Mouse (Mus musculus): Measurements from ENCODE around the gene Defb18. TPM values are rescaled to one million over a fixed set of nuclear protein-coding genes. Genes with fewer than 3 reads are reported as not detected.

Defb18 gene
- not detected for polyA plus RNA-seq (2015; fragmentation: Illumina TruSeq; extraction: RNeasy Lipid Tissue Mini Kit (QIAGEN cat#74804); ENCODE audit: insufficient read depth, low read depth, low replicate concordance)

DNA sequence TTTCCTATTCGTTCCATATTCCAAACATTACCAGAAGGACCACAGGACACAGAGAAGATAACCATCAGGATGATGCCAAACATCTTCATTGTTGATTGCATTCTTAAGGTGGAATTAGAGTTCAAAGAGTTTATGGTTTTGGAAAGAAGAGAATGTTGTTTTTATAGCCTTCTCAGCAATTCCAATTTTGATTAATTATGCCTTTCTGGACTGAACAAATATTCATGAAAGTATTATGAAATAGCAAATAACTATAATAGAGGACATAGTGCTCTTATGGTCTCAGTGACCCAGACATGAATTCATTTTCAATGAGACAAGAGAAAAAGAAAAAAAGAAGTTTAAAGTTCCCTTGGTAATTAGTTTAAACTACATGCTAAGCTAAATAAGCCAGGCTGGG lies at the start of gene Defb18:
Gene Defb18 (minus strand): TSS at position 101 of the 400 bp plus-strand sequence.

DNA sequence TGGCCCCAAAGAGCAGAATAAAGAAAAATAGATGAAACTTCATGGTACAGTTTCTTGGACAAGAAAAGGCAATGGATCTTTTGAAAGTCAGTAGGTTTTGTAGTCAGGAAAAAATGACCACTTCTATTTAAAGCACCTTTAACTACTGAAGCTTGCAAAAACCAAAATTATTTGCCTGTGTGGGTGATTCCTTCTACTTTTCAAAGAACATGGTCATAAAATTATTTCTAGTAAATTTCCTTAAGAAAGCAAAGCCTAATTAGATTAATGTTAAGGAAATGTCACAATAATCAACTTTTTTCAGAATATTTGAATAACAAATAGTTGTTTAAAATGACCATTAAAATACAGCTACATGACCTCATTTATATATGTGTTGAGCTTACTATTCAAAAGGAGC lies 27.8 kb upstream of the Defb18 start, which contains the start of gene Defb41:
Gene Defb41 (minus strand): TSS at position 101 of the 400 bp plus-strand sequence.

Other genes starting within 250 kb of the Defb18 start
- not detected for gene Crisp4, start 91.5 kb downstream of the Defb18 start, polyA plus RNA-seq (2015; fragmentation: Illumina TruSeq; extraction: RNeasy Lipid Tissue Mini Kit (QIAGEN cat#74804); ENCODE audit: insufficient read depth, low read depth, low replicate concordance)
- gene Defb41, start 27.7 kb upstream of the Defb18 start, polyA plus RNA-seq (2015; fragmentation: Illumina TruSeq; extraction: RNeasy Lipid Tissue Mini Kit (QIAGEN cat#74804); ENCODE audit: insufficient read depth, low read depth, low replicate concordance): not detected

Measured in pancreas, adult 10 weeks (tissue).